ENCODE assay signal across 16 mouse cellular contexts in genomic region chr1:152081954-152082711, GRCm38 (mm10). TPM values are rescaled to one million over a fixed set of nuclear protein-coding genes. Genes with fewer than 3 reads are reported as not detected.
A peak's percentile ranks its signal among the peaks of the same experiment; 100 is the strongest.
DNase-seq lines count a peak whose midpoint lies in the region; ATAC-seq and TF ChIP-seq lines count a peak whose summit lies in the region.
"Had no signal": no experiment of that assay in that cellular context is flagged by ENCODE, and none has a peak within 500 bp of the region (broad histone marks: within the 10 kb centered on the region; RNA-seq: fewer than 3 reads in every experiment).

No protein-coding gene starts in this region.

- no peak overlapping the region for H3K4me3 ChIP-seq in left cerebral cortex, adult 2 months
- H3K4me3 ChIP-seq in midbrain, embryonic 13.5 days (replicated peaks): no peak overlapping the region
- no peak overlapping the region for H3K4me3 ChIP-seq in stomach, postnatal 0 days (ENCODE audit: low read depth, low read length)
- H3K4me3 ChIP-seq: embryonic facial prominence, embryonic 12.5 days; neural tube, embryonic 13.5 days had no signal

- peak; percentile 91 for ATAC-seq in frontal cortex, adult (ENCODE audit: low TSS enrichment)
- ATAC-seq in midbrain, embryonic 13.5 days: no peak
- peak; percentile 83 for ATAC-seq in stomach, postnatal 0 days (ENCODE audit: low FRiP score, low TSS enrichment)

- TF ChIP-seq EP300 in stomach, postnatal 0 days (optimal IDR thresholded peaks at IDR 0.05): no peak

- H3K36me3 ChIP-seq in midbrain, embryonic 13.5 days: no peaks in the 10 kb centered on the region
- H3K36me3 ChIP-seq in stomach, postnatal 0 days (ENCODE audit: control insufficient read depth, insufficient read depth, low read length): no peaks in the 10 kb centered on the region
- H3K36me3 ChIP-seq: embryonic facial prominence, embryonic 12.5 days; G1E; neural tube, embryonic 13.5 days had no signal

- no peaks in the 10 kb centered on the region for H3K27me3 ChIP-seq in midbrain, embryonic 13.5 days
- H3K27me3 ChIP-seq in stomach, postnatal 0 days (ENCODE audit: control insufficient read depth, insufficient read depth, low read length): no peaks in the 10 kb centered on the region
- H3K27me3 ChIP-seq: embryonic facial prominence, embryonic 12.5 days; neural tube, embryonic 13.5 days had no signal

- peak overlapping the region; percentile 7; the same call in 1 of the 2 replicates for H3K27ac ChIP-seq in left cerebral cortex, adult 2 months
- H3K27ac ChIP-seq in midbrain, embryonic 13.5 days: peak overlapping the region; percentile 56
- H3K27ac ChIP-seq in stomach, postnatal 0 days (replicated peaks): peak overlapping the region; percentile 40; the same call in 1 of the 2 replicates
- H3K27ac ChIP-seq: embryonic facial prominence, embryonic 12.5 days; liver, embryonic 14.5 days; neural tube, embryonic 13.5 days had no signal

- 73% methylated on average over 8 of the region's 8 CpGs for WGBS in midbrain, embryonic 13.5 days
- 51% methylated on average over 8 of the region's 8 CpGs for WGBS in stomach, postnatal 0 days

- TF ChIP-seq CTCF in left cerebral cortex, adult 2 months (IDR thresholded peaks at IDR 0.05): no peak
- TF ChIP-seq CTCF in stomach, postnatal 0 days (IDR thresholded peaks at IDR 0.05; ENCODE audit: low read depth): no peak

- H3K4me1 ChIP-seq in midbrain, embryonic 13.5 days (replicated peaks): peaks cover 61% of the 10 kb centered on the region
- peaks cover 12% of the 10 kb centered on the region; the same call in 1 of the 2 replicates for H3K4me1 ChIP-seq in stomach, postnatal 0 days (replicated peaks; ENCODE audit: control insufficient read depth, insufficient read depth)

- no peak overlapping the region for H3K9ac ChIP-seq in midbrain, embryonic 13.5 days (replicated peaks)
- H3K9ac ChIP-seq in stomach, postnatal 0 days (ENCODE audit: low read length): no peak overlapping the region
- H3K9ac ChIP-seq: embryonic facial prominence, embryonic 12.5 days; liver, embryonic 14.5 days; neural tube, embryonic 13.5 days had no signal

- DNase-seq in frontal cortex, postnatal 25 days (ENCODE audit: low spot score in 2 of 2): no peak
- DNase-seq in left cerebral cortex, adult 2 months (ENCODE audit: extremely low spot score in 1 of 2, low spot score in 2 of 2): no peak
- no peak for DNase-seq in left cerebral cortex, adult 11 months (ENCODE audit: low spot score)
- DNase-seq in stomach, postnatal 0 days (ENCODE audit: low spot score): peak; percentile 46
- no peak for DNase-seq in heart, postnatal 14 days
- DNase-seq: adrenal gland, postnatal 14 days; cerebellum, postnatal 36 days; gastrocnemius, postnatal 10 days; thymus, postnatal 4 days had no signal

- H3K4me2 ChIP-seq in midbrain, embryonic 13.5 days (replicated peaks): no peak overlapping the region
- no peak overlapping the region for H3K4me2 ChIP-seq in stomach, postnatal 0 days (replicated peaks; ENCODE audit: low read depth)
- H3K4me2 ChIP-seq: embryonic facial prominence, embryonic 12.5 days; heart, embryonic 11.5 days; neural tube, embryonic 13.5 days had no signal

- no peaks in the 10 kb centered on the region for H3K9me3 ChIP-seq in midbrain, embryonic 13.5 days
- no peaks in the 10 kb centered on the region for H3K9me3 ChIP-seq in stomach, postnatal 0 days (ENCODE audit: control insufficient read depth, low read length)
- H3K9me3 ChIP-seq: embryonic facial prominence, embryonic 12.5 days; neural tube, embryonic 13.5 days had no signal

- intact Hi-C loops in left cerebral cortex, adult 2 months (cut with DNase I): no loop called here
- intact Hi-C loops in heart, postnatal 14 days (cut with DNase I): no loop called here

RNA-seq across cellular contexts. Expression of gene 1700025G04Rik, which starts 7.8 kb away (rescaled TPM):
- 10 to 100 TPM; 68.1 to 75.8 TPM for total RNA-seq in left cerebral cortex, adult 2 months (2021)
- 37.6 and 41.1 TPM in 2 replicates for polyA plus RNA-seq in midbrain, embryonic 13.5 days (2015; fragmentation: Nextera tagmentation; extraction: Ambion mirVana)
- 20.6 and 22.9 TPM in 2 replicates for polyA plus RNA-seq in stomach, postnatal 0 days (2015; fragmentation: Nextera tagmentation; extraction: Ambion mirVana)
- 10 to 100 TPM; 41.5 to 44.4 TPM for total RNA-seq in heart, postnatal 14 days (2021)
- polyA plus RNA-seq: G1E had no signal
